Comparison of ENCODE assay signal across 13 mouse cellular contexts in the genomic region with DNA sequence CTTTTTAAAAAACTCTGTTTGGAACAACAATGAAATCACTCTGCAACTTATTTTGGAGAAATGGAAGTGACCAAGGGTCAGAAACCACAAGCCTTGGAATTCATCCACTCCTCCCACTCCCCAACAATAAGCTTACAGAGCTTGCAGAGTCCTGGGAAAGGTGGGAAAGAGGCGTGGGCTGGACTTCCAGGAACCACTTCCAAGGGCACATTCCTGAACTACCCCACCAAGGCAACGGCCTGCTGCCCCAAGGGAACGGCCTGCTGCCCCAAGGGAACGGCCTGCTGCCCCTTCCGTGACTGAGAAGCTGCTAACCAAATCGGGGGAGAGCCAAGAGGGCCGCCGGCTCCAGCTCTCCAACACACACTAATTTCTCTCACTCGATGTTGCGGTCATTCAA.
"Had no signal": no experiment of that assay in that cellular context is flagged by ENCODE, and none has a peak within 500 bp of the region (broad histone marks: within the 10 kb centered on the region; RNA-seq: fewer than 3 reads in every experiment).

No protein-coding gene starts in this region.

- H3K9me3 ChIP-seq: limb, embryonic 13.5 days; midbrain, embryonic 13.5 days had no signal

- ATAC-seq: intestine, embryonic 16.5 days; midbrain, embryonic 13.5 days had no signal

- DNase-seq: kidney, adult 8-10 months; layer of hippocampus, adult 9-11 months; layer of hippocampus, postnatal 36 days; left cerebral cortex, postnatal 4 days; lung, adult 18-20 months; right cerebral cortex, adult 18-20 months; right cerebral cortex, postnatal 25 days; thymus, postnatal 36 days had no signal

- H3K36me3 ChIP-seq: limb, embryonic 13.5 days had no signal

- H3K27me3 ChIP-seq: limb, embryonic 13.5 days; midbrain, embryonic 13.5 days had no signal

- H3K9ac ChIP-seq: limb, embryonic 13.5 days; liver, embryonic 14.5 days; midbrain, embryonic 13.5 days had no signal

- H3K4me2 ChIP-seq: limb, embryonic 13.5 days; midbrain, embryonic 13.5 days had no signal

- H3K4me3 ChIP-seq: limb, embryonic 13.5 days; midbrain, embryonic 13.5 days had no signal

- H3K27ac ChIP-seq: kidney, postnatal 0 days; limb, embryonic 13.5 days; liver, embryonic 14.5 days; midbrain, embryonic 13.5 days had no signal
